Mouse (Mus musculus): Measurements from ENCODE around the gene Dusp1.

DNA sequence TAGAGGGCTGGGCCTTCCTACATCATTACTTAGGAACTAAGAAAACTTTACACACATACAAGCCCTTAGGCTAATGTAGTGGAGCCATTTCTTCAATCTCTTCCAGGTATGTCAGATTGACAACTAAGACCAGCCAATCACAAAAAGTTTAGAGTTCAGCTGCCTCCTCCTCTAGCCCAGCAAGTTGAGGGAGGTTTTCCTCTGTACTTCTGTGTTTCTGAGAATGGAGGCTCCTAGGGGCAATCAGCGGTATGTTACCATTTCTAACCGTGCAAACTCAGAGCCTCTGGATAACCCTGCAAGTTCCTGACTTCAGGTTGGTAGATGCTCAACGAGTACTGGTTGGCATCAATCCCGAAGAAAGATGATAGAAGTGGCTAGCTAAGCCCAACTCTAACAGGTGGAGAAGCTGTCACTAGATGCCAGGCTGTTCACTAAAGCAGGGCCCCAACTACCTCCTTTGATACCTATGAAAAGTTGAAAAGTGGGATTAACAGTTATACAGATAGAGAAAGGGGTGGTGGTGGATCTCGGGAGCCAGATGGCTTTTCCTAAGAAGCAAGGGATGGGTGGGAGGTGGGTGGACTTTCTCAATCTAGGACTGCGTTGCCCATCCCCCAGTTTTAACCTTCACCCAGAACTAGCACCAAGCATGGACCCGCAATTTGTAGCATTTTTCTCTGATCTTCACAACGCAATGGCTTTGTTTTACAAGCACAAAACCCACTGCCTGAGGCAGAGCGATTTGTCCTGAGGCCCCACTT, 1.2 kb downstream of the Dusp1 start:
- TF ChIP-seq POLR2A (IDR thresholded peaks at IDR 0.05; ENCODE audit: borderline replicate concordance, low read depth, low read length), result no peak
- 0 out of 2 replicates have a peak, but pooled peaks have one; percentile 24 for TF ChIP-seq CTCF (IDR thresholded peaks at IDR 0.05; ENCODE audit: low read depth, low read length)

Data from bone marrow macrophage, adult 2 months (primary cell).